Mouse (Mus musculus): ENCODE measurements around the gene Fbxl14. TPM values are rescaled to one million over a fixed set of nuclear protein-coding genes. Genes with fewer than 3 reads are reported as not detected.
A peak's percentile ranks its signal among the peaks of the same experiment; 100 is the strongest.

Gene Fbxl14
- polyA plus RNA-seq, 1 experiment from 2014 or later, result 2.1 TPM

DNA sequence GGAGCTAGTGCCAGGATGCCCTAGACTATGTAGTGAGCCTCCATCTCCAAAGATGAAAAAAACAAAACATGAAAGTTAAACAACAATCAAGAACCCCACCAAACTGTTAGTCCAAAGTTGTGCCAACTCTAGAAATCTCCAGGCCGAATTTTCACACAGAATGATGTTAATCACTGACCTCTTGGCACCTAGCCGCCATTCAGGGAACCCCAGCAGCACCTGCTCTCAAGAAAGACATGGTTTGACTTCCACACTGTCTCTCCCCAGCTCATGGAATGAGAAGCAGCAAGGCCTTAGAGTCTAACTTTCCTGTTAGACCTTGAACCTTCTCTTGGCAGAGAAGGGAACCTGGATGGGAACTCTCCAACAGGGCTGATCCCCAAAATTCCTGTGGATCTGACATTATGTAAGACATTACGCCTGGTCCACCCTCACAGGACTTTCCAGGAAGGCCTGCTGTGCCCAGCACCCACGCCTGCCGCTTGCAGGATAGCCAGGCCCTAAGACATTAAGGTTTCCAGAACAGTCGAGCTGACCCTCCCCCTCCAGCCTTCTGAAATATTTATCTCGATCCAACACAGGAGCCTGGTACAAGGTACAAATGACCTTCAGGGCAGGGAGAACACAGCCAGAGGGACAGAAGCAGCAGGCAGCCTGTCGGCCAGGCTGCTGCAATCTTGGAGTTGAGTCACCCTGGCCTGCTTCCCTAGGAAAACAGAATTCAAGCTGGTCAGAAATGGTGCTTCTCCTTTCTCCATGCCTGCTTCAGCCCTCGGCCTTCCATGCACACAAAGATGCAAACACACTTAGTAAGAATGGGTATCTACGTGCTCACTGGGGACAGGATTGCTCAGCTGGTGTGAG, 12.3 kb upstream of the Fbxl14 start:
- Histone ChIP-seq H3K9me3 (replicated peaks; ENCODE audit: control insufficient read depth, low read length) (no peaks in the 10 kb centered on the region), H3K27ac (ENCODE audit: low read length) (no peak overlapping the region), H3K4me2 (ENCODE audit: low read depth, low read length) (no peak overlapping the region), H3K27me3 (ENCODE audit: control insufficient read depth, insufficient read depth, low read depth, low read length) (peaks cover 3% of the 10 kb centered on the region; the same call in 1 of the 2 replicates), H3K4me3 (ENCODE audit: low read depth, low read length) (no peak overlapping the region), H3K4me1 (ENCODE audit: control insufficient read depth, low read depth, low read length) (no peaks in the 10 kb centered on the region; the same call in 1 of the 2 replicates), H3K9ac (ENCODE audit: low read depth, low read length) (no peak overlapping the region), H3K36me3 (ENCODE audit: control insufficient read depth, insufficient read depth) (no peaks in the 10 kb centered on the region)
- 45% methylated on average over 10 of the region's 10 CpGs for WGBS (ENCODE audit: insufficient replicate concordance)
- ATAC-seq (ENCODE audit: low read depth), result peak; percentile 59

DNA sequence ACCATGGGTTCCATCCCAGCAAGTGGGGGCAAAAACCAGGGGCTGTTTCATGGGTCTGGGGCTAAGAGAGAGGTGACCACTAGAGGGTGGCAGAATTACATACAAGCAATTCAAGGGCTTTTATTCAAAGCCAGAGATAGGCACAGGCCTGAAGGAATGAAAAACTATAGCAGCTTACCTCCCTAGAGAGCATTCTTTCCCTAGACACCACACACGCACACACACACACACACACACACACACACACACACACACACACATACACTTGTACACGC, 11.7 kb upstream of the Fbxl14 start:
- no peaks in the 10 kb centered on the region for H3K9me3 ChIP-seq (replicated peaks; ENCODE audit: control insufficient read depth, low read length)
- no peaks in the 10 kb centered on the region; the same call in 1 of the 2 replicates for H3K4me1 ChIP-seq (ENCODE audit: control insufficient read depth, low read depth, low read length)
- H3K36me3 ChIP-seq (ENCODE audit: control insufficient read depth, insufficient read depth), result no peaks in the 10 kb centered on the region
- no peak overlapping the region for H3K4me2 ChIP-seq (ENCODE audit: low read depth, low read length)
- no peak overlapping the region for H3K27ac ChIP-seq (ENCODE audit: low read length)
- H3K9ac ChIP-seq (ENCODE audit: low read depth, low read length), result no peak overlapping the region
- no peak overlapping the region for H3K4me3 ChIP-seq (ENCODE audit: low read depth, low read length)
- peaks cover 3% of the 10 kb centered on the region; the same call in 1 of the 2 replicates for H3K27me3 ChIP-seq (ENCODE audit: control insufficient read depth, insufficient read depth, low read depth, low read length)
- peak; percentile 24; the same call in 1 of the 2 replicates for ATAC-seq (ENCODE audit: low read depth)
- WGBS (ENCODE audit: insufficient replicate concordance), result 48% methylated on average over 2 of the region's 2 CpGs

DNA sequence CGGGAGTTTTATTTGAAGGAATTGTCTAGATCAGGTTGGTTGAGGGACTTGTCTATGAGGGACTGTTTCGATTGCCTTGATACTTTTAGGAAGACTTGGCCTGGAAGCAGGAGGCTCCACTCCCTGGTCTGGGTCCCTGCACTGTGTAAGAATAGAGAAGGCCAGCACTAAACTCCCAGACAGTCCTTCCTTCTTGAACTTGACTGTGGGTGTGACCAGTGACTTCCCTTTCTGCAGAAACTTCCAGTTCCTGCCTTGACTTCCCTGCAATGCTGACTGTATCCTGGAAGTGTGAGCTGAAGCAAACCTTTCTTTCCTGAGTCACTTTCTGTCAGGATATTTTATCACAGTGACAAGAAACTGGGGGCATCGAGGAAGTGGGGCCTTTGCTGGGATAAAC, 8.7 kb upstream of the Fbxl14 start:
- peaks cover 3% of the 10 kb centered on the region for H3K4me1 ChIP-seq (ENCODE audit: control insufficient read depth, low read depth, low read length)
- H3K4me2 ChIP-seq (ENCODE audit: low read depth, low read length), result no peak overlapping the region
- no peak overlapping the region for H3K27ac ChIP-seq (ENCODE audit: low read length)
- ATAC-seq (ENCODE audit: low read depth), result no peak
- H3K9me3 ChIP-seq (replicated peaks; ENCODE audit: control insufficient read depth, low read length), result no peaks in the 10 kb centered on the region
- 57% methylated on average over 3 of the region's 3 CpGs for WGBS (ENCODE audit: insufficient replicate concordance)
- H3K36me3 ChIP-seq (ENCODE audit: control insufficient read depth, insufficient read depth), result no peaks in the 10 kb centered on the region
- H3K9ac ChIP-seq (ENCODE audit: low read depth, low read length), result no peak overlapping the region
- no peak overlapping the region for H3K4me3 ChIP-seq (ENCODE audit: low read depth, low read length)
- peaks cover 3% of the 10 kb centered on the region; the same call in 1 of the 2 replicates for H3K27me3 ChIP-seq (ENCODE audit: control insufficient read depth, insufficient read depth, low read depth, low read length)

DNA sequence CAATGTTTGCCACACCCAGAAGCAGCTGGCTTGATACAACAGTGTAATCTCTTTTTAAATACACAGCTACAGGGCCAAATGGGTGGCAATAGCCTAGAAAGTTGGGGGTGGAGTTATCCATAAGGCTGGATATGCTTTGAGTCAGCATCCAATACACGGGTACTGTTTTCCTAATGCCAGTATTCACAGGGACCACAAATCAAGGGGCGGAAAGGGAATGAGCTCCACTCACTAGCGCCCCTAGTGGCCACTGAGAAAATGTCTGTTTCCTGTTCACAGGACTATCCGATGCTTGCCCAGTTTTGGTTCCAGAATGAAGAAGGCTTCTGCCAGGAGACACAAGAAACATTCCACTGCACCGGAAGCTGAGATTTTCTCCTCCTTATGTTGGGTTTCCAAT, 7.3 kb upstream of the Fbxl14 start:
- WGBS (ENCODE audit: insufficient replicate concordance), result 23% methylated on average over 5 of the region's 5 CpGs
- peaks cover 3% of the 10 kb centered on the region for H3K4me1 ChIP-seq (ENCODE audit: control insufficient read depth, low read depth, low read length)
- peaks cover 3% of the 10 kb centered on the region; the same call in 1 of the 2 replicates for H3K27me3 ChIP-seq (ENCODE audit: control insufficient read depth, insufficient read depth, low read depth, low read length)
- H3K9me3 ChIP-seq (replicated peaks; ENCODE audit: control insufficient read depth, low read length), result no peaks in the 10 kb centered on the region
- no peak overlapping the region; the same call in 1 of the 2 replicates for H3K4me2 ChIP-seq (ENCODE audit: low read depth, low read length)
- ATAC-seq (ENCODE audit: low read depth), result no peak
- H3K27ac ChIP-seq (ENCODE audit: low read length), result no peak overlapping the region
- H3K4me3 ChIP-seq (ENCODE audit: low read depth, low read length), result no peak overlapping the region
- no peak overlapping the region for H3K9ac ChIP-seq (ENCODE audit: low read depth, low read length)
- H3K36me3 ChIP-seq (ENCODE audit: control insufficient read depth, insufficient read depth), result no peaks in the 10 kb centered on the region

DNA sequence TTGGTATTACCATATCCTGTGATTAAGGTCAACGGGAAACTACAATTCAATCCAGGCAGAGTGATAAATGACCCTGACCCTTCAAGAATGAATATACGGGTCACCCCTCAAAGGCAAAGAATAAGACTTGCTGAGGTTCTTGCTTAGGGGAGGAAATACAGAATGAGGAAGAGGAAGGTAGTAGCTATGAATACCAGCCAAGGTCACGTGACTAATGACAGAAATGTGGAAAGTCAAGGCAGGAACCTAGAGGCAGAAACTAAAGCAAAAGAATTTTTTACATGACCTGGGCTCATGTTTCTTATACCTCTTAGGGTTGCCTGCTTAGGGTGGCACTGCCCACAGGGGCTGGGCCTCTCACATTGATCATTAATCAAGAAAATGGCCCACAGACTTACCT, 6.8 kb upstream of the Fbxl14 start:
- 35% methylated on average over 3 of the region's 3 CpGs for WGBS (ENCODE audit: insufficient replicate concordance)
- ATAC-seq (ENCODE audit: low read depth), result no peak
- H3K27ac ChIP-seq (ENCODE audit: low read length), result no peak overlapping the region

DNA sequence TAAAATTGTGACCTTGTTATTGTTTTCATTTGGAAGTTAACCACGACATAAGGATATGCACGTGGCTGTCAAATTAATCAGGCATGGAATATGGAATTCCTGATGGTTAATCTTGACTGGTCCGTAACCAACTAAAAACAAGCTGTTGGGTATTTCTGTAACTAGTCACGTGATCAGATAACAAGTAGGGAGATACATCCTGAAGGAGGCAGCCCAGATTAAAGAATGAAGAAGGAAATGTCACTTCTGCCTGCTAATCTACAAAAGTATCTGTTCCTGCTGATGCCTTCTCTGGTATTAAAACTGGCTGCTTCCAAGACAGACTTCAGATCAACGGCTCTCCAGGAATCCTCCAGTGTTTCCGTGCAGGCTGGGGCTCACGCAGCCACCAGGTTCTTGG, 6.0 kb upstream of the Fbxl14 start:
- 29% methylated on average over 7 of the region's 7 CpGs for WGBS (ENCODE audit: insufficient replicate concordance)
- H3K9ac ChIP-seq (ENCODE audit: low read depth, low read length), result no peak overlapping the region

More for the DNA sequence above, 6.8 kb upstream of the Fbxl14 start:
- peaks cover 3% of the 10 kb centered on the region; the same call in 1 of the 2 replicates for H3K27me3 ChIP-seq (ENCODE audit: control insufficient read depth, insufficient read depth, low read depth, low read length)
- H3K9me3 ChIP-seq (replicated peaks; ENCODE audit: control insufficient read depth, low read length), result no peaks in the 10 kb centered on the region
- no peak overlapping the region for H3K4me3 ChIP-seq (ENCODE audit: low read depth, low read length)
- peaks cover 3% of the 10 kb centered on the region for H3K4me1 ChIP-seq (ENCODE audit: control insufficient read depth, low read depth, low read length)
- H3K9ac ChIP-seq (ENCODE audit: low read depth, low read length), result no peak overlapping the region
- H3K36me3 ChIP-seq (ENCODE audit: control insufficient read depth, insufficient read depth), result no peaks in the 10 kb centered on the region
- H3K4me2 ChIP-seq (ENCODE audit: low read depth, low read length), result no peak overlapping the region

DNA sequence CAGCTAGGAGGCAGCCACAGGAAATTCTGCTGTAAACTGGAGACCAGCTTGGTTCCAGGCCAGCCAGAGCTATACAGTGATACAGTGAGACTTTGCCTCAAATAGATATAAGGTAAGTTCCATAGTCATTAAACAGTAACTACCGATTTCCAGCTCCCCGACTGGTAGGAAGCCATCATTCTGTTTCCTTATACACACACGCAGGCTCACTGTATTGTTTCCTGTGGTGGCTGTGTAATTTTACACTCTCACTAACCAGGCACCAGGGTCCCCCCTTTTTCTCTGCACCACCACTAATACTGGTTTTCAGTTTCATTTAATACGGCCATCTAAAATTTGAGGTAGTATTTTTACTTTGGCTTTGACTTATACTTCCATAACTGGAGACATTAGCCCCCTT, 5.5 kb upstream of the Fbxl14 start:
- H3K4me2 ChIP-seq (ENCODE audit: low read depth, low read length), result no peak overlapping the region
- no peak overlapping the region for H3K27ac ChIP-seq (ENCODE audit: low read length)
- peaks cover 3% of the 10 kb centered on the region; the same call in 1 of the 2 replicates for H3K27me3 ChIP-seq (ENCODE audit: control insufficient read depth, insufficient read depth, low read depth, low read length)
- H3K4me1 ChIP-seq (ENCODE audit: control insufficient read depth, low read depth, low read length), result peaks cover 13% of the 10 kb centered on the region
- no peak for ATAC-seq (ENCODE audit: low read depth)
- H3K36me3 ChIP-seq (ENCODE audit: control insufficient read depth, insufficient read depth), result no peaks in the 10 kb centered on the region
- WGBS (ENCODE audit: insufficient replicate concordance), result 26% methylated on average over 4 of the region's 4 CpGs
- no peaks in the 10 kb centered on the region for H3K9me3 ChIP-seq (replicated peaks; ENCODE audit: control insufficient read depth, low read length)
- H3K9ac ChIP-seq (ENCODE audit: low read depth, low read length), result no peak overlapping the region
- no peak overlapping the region for H3K4me3 ChIP-seq (ENCODE audit: low read depth, low read length)

More for the DNA sequence above, 6.0 kb upstream of the Fbxl14 start:
- Histone ChIP-seq H3K9me3 (replicated peaks; ENCODE audit: control insufficient read depth, low read length) (no peaks in the 10 kb centered on the region), H3K4me1 (ENCODE audit: control insufficient read depth, low read depth, low read length) (peaks cover 10% of the 10 kb centered on the region), H3K4me3 (ENCODE audit: low read depth, low read length) (no peak overlapping the region), H3K4me2 (ENCODE audit: low read depth, low read length) (no peak overlapping the region), H3K27ac (ENCODE audit: low read length) (no peak overlapping the region), H3K36me3 (ENCODE audit: control insufficient read depth, insufficient read depth) (no peaks in the 10 kb centered on the region), H3K27me3 (ENCODE audit: control insufficient read depth, insufficient read depth, low read depth, low read length) (peaks cover 3% of the 10 kb centered on the region; the same call in 1 of the 2 replicates)
- ATAC-seq (ENCODE audit: low read depth), result no peak

DNA sequence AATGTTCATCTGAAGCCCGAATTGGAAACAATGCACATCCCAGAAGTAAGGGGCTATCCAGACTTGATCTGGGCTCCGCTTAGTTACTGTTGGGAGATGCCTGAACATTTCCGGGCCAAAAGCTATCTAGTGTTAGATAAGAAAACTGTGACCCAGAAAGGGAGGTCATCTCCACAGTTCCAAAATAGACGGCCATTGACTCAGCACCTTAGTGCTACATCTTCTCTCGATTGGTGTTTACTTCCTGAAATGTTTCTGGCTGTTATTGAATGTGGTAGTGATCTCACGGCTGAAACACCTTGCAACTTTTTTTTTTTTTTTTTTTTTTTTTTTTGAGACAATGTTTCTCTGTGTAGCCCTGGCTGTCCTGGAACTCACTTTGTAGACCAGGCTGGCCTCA, 3.5 kb upstream of the Fbxl14 start:
- WGBS (ENCODE audit: insufficient replicate concordance), result 39% methylated on average over 6 of the region's 6 CpGs
- no peaks in the 10 kb centered on the region for H3K36me3 ChIP-seq (ENCODE audit: control insufficient read depth, insufficient read depth)
- H3K4me2 ChIP-seq (ENCODE audit: low read depth, low read length), result no peak overlapping the region
- no peak overlapping the region for H3K4me3 ChIP-seq (ENCODE audit: low read depth, low read length)
- peaks cover 2% of the 10 kb centered on the region; the same call in 1 of the 2 replicates for H3K27me3 ChIP-seq (ENCODE audit: control insufficient read depth, insufficient read depth, low read depth, low read length)
- no peak overlapping the region for H3K27ac ChIP-seq (ENCODE audit: low read length)
- H3K9ac ChIP-seq (ENCODE audit: low read depth, low read length), result no peak overlapping the region
- H3K4me1 ChIP-seq (ENCODE audit: control insufficient read depth, low read depth, low read length), result peaks cover 22% of the 10 kb centered on the region
- no peaks in the 10 kb centered on the region for H3K9me3 ChIP-seq (replicated peaks; ENCODE audit: control insufficient read depth, low read length)
- no peak for ATAC-seq (ENCODE audit: low read depth)

DNA sequence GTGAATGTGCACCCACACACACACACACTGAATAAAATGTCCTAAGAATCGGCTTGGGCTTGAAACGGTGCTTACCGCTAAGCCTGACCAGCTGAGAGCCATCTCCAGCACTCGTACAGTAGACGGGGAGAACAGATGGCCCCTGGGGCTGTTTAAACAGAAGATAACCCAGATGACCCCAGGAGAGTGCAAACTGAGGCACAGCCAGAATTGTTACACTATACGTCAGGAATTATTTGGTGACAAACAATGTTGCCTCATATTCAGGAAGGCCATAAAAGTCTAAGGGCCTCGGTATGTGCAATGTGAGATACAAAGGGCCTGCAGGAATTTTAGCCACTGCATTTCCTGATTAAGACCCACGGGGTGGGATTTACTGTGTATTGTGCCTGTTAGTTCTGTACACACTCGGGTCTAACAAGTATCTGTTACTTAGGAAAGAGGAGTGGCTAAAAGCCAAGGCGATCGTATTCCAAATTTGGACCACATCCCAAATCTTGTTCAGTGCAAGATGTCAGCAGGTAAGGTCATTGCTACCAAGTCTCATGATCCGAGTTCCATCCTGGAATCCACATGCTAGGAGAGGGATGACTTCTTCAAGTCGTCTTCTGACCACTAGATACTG, 1.7 kb upstream of the Fbxl14 start:
- Histone ChIP-seq H3K36me3 (ENCODE audit: control insufficient read depth, insufficient read depth) (no peaks in the 10 kb centered on the region), H3K4me2 (ENCODE audit: low read depth, low read length) (no peak overlapping the region; the same call in 1 of the 2 replicates), H3K27ac (ENCODE audit: low read length) (no peak overlapping the region), H3K4me1 (ENCODE audit: control insufficient read depth, low read depth, low read length) (peaks cover 29% of the 10 kb centered on the region), H3K4me3 (ENCODE audit: low read depth, low read length) (no peak overlapping the region), H3K9me3 (replicated peaks; ENCODE audit: control insufficient read depth, low read length) (no peaks in the 10 kb centered on the region), H3K9ac (ENCODE audit: low read depth, low read length) (no peak overlapping the region), H3K27me3 (ENCODE audit: control insufficient read depth, insufficient read depth, low read depth, low read length) (no peaks in the 10 kb centered on the region)
- WGBS (ENCODE audit: insufficient replicate concordance), result 50% methylated on average over 13 of the region's 13 CpGs
- no peak for ATAC-seq (ENCODE audit: low read depth)
